Mouse (Mus musculus) urinary bladder, adult 2 months (tissue): ENCODE data around the gene Adprm. TPM values are rescaled to one million over a fixed set of nuclear protein-coding genes. Genes with fewer than 3 reads are reported as not detected.

ENCODE experiments used
- polyA plus RNA-seq: library from polyadenylated mRNA; depleted of rRNA; stranded (reverse); fragments of >200 nt; gene quantifications from 2 replicates; pipeline ENCODE4 v1.2.3, GENCODE M21; 2012; rRNA removed

Adprm gene
- polyA plus RNA-seq, 1 experiment: 37.5 TPM

Other genes with a start within 250 kb of the Adprm start
- gene Pirt, start 140.6 kb downstream of the Adprm start, polyA plus RNA-seq: 0.28 and 0.35 TPM in 2 replicates
- gene Tmem238l, start 96.0 kb downstream of the Adprm start, polyA plus RNA-seq: 98.6 and 128 TPM in 2 replicates
- gene Tmem220, start 27.4 kb downstream of the Adprm start, polyA plus RNA-seq: 7.4 and 8.1 TPM in 2 replicates
- gene Sco1, start 76 bp upstream of the Adprm start, polyA plus RNA-seq: 7.0 and 7.7 TPM in 2 replicates
- gene Myh3, start 25.7 kb upstream of the Adprm start, polyA plus RNA-seq: not detected in 2 replicates
- 2.0 and 2.9 TPM in 2 replicates for gene Myh2, start 118.4 kb upstream of the Adprm start, polyA plus RNA-seq
- 0.08 and 0.10 TPM in 2 replicates for gene Myh1, start 147.5 kb upstream of the Adprm start, polyA plus RNA-seq
- 0.01 TPM in 1 of 2 replicates, not detected in the other for gene Myh4, start 185.4 kb upstream of the Adprm start, polyA plus RNA-seq
- 0.08 and 0.15 TPM in 2 replicates for gene Myh8, start 224.5 kb upstream of the Adprm start, polyA plus RNA-seq